Mouse (Mus musculus): ENCODE measurements at regions not wholly inside any gene's neighbourhood (a gene's known extent, or its start where the extent isn't known, plus 50 kb on each side); places are given as distances from the start of the nearest gene placed in this dataset.

- H3K27ac ChIP-seq (ENCODE audit: insufficient read depth, low read depth): no peak overlapping the region
- in situ Hi-C loops (cut with MboI; ENCODE audit: low pct_ligation_motif_present, low pct_unique_long_range_greater_than_20kb, low sequenced_read_pairs): no loop called here
- H3K27me3 ChIP-seq (replicated peaks): no peaks in the 10 kb centered on the region
- no peaks in the 10 kb centered on the region for H3K79me2 ChIP-seq (replicated peaks; ENCODE audit: control insufficient read depth, extremely low read depth, insufficient read depth, poor library complexity, severe bottlenecking)
- H3K36me3 ChIP-seq (replicated peaks in 1 of 2; ENCODE audit: control insufficient read depth in 1 of 2, insufficient read depth in 1 of 2, low read length in 1 of 2): no peaks in the 10 kb centered on the region
- dilution Hi-C loops (cut with MboI; ENCODE audit: extremely low pct_ligation_motif_present, extremely low pct_unique_long_range_greater_than_20kb, low sequenced_read_pairs): no loop called here
- H3K9me3 ChIP-seq (replicated peaks; ENCODE audit: low read length): no peaks in the 10 kb centered on the region
- H3K4me2 ChIP-seq (ENCODE audit: insufficient read depth, low read depth, poor library complexity, severe bottlenecking): peak overlapping the region; percentile 43
- no peak for TF ChIP-seq CHD2 (IDR thresholded peaks at IDR 0.05; ENCODE audit: low read length)
- peak; percentile 43; the same call in 1 of the 2 replicates for TF ChIP-seq IRF4 (IDR thresholded peaks at IDR 0.05; ENCODE audit: low read depth, low read length)
- peak; percentile 30; the same call in 1 of the 2 replicates for TF ChIP-seq EP300 (IDR thresholded peaks at IDR 0.05; ENCODE audit: low read length)
- peak; percentile 19 for DNase-seq (ENCODE audit: extremely low read depth)
- no peak overlapping the region for H3K9ac ChIP-seq (ENCODE audit: insufficient read depth, low read depth)
- H3K4me1 ChIP-seq (ENCODE audit: control insufficient read depth in 1 of 2, insufficient read depth in 2 of 2): peaks cover 8 to 27% of the 10 kb centered on the region in 2 experiments
- H3K4me3 ChIP-seq (replicated peaks in 1 of 3; ENCODE audit: low read depth in 2 of 3, low read length in 2 of 3, poor library complexity in 1 of 3): no peak overlapping the region
Observed at GRCm38 (mm10) chr10:21777103-21777502, 104.9 kb upstream of the Sgk1 start.

GRCm38 (mm10) chr10:21783478-21783877 is 98.5 kb upstream of the Sgk1 start:
- dilution Hi-C loops (cut with MboI; ENCODE audit: extremely low pct_ligation_motif_present, extremely low pct_unique_long_range_greater_than_20kb, low sequenced_read_pairs) (no loop called here), in situ Hi-C loops (cut with MboI; ENCODE audit: low pct_ligation_motif_present, low pct_unique_long_range_greater_than_20kb, low sequenced_read_pairs) (no loop called here)
- H3K79me2 ChIP-seq (replicated peaks; ENCODE audit: control insufficient read depth, extremely low read depth, insufficient read depth, poor library complexity, severe bottlenecking): no peaks in the 10 kb centered on the region
- H3K27ac ChIP-seq (ENCODE audit: insufficient read depth, low read depth): no peak overlapping the region
- no peaks in the 10 kb centered on the region for H3K9me3 ChIP-seq (replicated peaks; ENCODE audit: low read length)
- TF ChIP-seq BHLHE40 (IDR thresholded peaks at IDR 0.05; ENCODE audit: low read depth, low read length) (no peak), TCF12 (IDR thresholded peaks at IDR 0.05; ENCODE audit: low read depth, low read length) (no peak), USF2 (conservative IDR thresholded peaks at IDR 0.05; ENCODE audit: low read depth, low read length) (no peak), ZNF384 (IDR thresholded peaks at IDR 0.05; ENCODE audit: low read depth, low read length) (no peak), NRF1 (IDR thresholded peaks at IDR 0.05; ENCODE audit: low read depth, low read length) (no peak), PAX5 (IDR thresholded peaks at IDR 0.05; ENCODE audit: low read length) (no peak), JUND (conservative IDR thresholded peaks at IDR 0.05; ENCODE audit: low read depth, low read length) (no peak), ETS1 (conservative IDR thresholded peaks at IDR 0.05; ENCODE audit: low read depth, low read length) (no peak), TBP (conservative IDR thresholded peaks at IDR 0.05; ENCODE audit: low read depth, low read length) (no peak), KAT2A (IDR thresholded peaks at IDR 0.05; ENCODE audit: insufficient replicate concordance, low read length) (no peak)
- H3K4me2 ChIP-seq (ENCODE audit: insufficient read depth, low read depth, poor library complexity, severe bottlenecking): no peak overlapping the region
- no peaks in the 10 kb centered on the region for H3K36me3 ChIP-seq (replicated peaks in 1 of 2; ENCODE audit: control insufficient read depth in 1 of 2, insufficient read depth in 1 of 2, low read length in 1 of 2)
- no peak for DNase-seq (ENCODE audit: extremely low read depth)
- no peak overlapping the region for H3K4me3 ChIP-seq (replicated peaks in 1 of 3; ENCODE audit: low read depth in 2 of 3, low read length in 2 of 3, poor library complexity in 1 of 3)
- H3K9ac ChIP-seq (ENCODE audit: insufficient read depth, low read depth): no peak overlapping the region
- H3K4me1 ChIP-seq (ENCODE audit: control insufficient read depth in 1 of 2, insufficient read depth in 2 of 2): no peaks in the 10 kb centered on the region
- no peaks in the 10 kb centered on the region for H3K27me3 ChIP-seq (replicated peaks)

GRCm38 (mm10) chr10:21785110-21785509 is 96.9 kb upstream of the Sgk1 start:
- Histone ChIP-seq H3K4me3 (replicated peaks in 1 of 3; ENCODE audit: low read depth in 2 of 3, low read length in 2 of 3, poor library complexity in 1 of 3) (no peak overlapping the region), H3K36me3 (replicated peaks in 1 of 2; ENCODE audit: control insufficient read depth in 1 of 2, insufficient read depth in 1 of 2, low read length in 1 of 2) (no peaks in the 10 kb centered on the region), H3K4me2 (ENCODE audit: insufficient read depth, low read depth, poor library complexity, severe bottlenecking) (no peak overlapping the region), H3K9me3 (replicated peaks; ENCODE audit: low read length) (no peaks in the 10 kb centered on the region), H3K79me2 (replicated peaks; ENCODE audit: control insufficient read depth, extremely low read depth, insufficient read depth, poor library complexity, severe bottlenecking) (no peaks in the 10 kb centered on the region), H3K27ac (ENCODE audit: insufficient read depth, low read depth) (no peak overlapping the region), H3K9ac (ENCODE audit: insufficient read depth, low read depth) (no peak overlapping the region), H3K27me3 (replicated peaks) (no peaks in the 10 kb centered on the region), H3K4me1 (ENCODE audit: control insufficient read depth in 1 of 2, insufficient read depth in 2 of 2) (no peaks in the 10 kb centered on the region)
- dilution Hi-C loops (cut with MboI; ENCODE audit: extremely low pct_ligation_motif_present, extremely low pct_unique_long_range_greater_than_20kb, low sequenced_read_pairs): no loop called here
- no peak for DNase-seq (ENCODE audit: extremely low read depth)
- TF ChIP-seq EP300 (IDR thresholded peaks at IDR 0.05; ENCODE audit: low read length) (no peak), JUND (conservative IDR thresholded peaks at IDR 0.05; ENCODE audit: low read depth, low read length) (no peak), KAT2A (IDR thresholded peaks at IDR 0.05; ENCODE audit: insufficient replicate concordance, low read length) (no peak), UBTF (IDR thresholded peaks at IDR 0.05; ENCODE audit: low read depth, low read length) (no peak)
- in situ Hi-C loops (cut with MboI; ENCODE audit: low pct_ligation_motif_present, low pct_unique_long_range_greater_than_20kb, low sequenced_read_pairs): no loop called here

Measured in CH12.LX (cell line).